Mouse (Mus musculus) liver, embryonic 14.5 days (tissue): Measurements from ENCODE around the gene Fyn.

Experiments
- CTCF ChIP-seq: IDR thresholded peaks from 2 replicates; pipeline ENCODE4 v1.5.1; 2016; ENCODE audit warnings: antibody characterized with exemption, low read depth, control low read depth
- EP300 ChIP-seq: IDR thresholded peaks from 2 replicates; pipeline ENCODE4 v1.6.1; 2016; ENCODE audit warnings: antibody characterized with exemption, low read depth

DNA sequence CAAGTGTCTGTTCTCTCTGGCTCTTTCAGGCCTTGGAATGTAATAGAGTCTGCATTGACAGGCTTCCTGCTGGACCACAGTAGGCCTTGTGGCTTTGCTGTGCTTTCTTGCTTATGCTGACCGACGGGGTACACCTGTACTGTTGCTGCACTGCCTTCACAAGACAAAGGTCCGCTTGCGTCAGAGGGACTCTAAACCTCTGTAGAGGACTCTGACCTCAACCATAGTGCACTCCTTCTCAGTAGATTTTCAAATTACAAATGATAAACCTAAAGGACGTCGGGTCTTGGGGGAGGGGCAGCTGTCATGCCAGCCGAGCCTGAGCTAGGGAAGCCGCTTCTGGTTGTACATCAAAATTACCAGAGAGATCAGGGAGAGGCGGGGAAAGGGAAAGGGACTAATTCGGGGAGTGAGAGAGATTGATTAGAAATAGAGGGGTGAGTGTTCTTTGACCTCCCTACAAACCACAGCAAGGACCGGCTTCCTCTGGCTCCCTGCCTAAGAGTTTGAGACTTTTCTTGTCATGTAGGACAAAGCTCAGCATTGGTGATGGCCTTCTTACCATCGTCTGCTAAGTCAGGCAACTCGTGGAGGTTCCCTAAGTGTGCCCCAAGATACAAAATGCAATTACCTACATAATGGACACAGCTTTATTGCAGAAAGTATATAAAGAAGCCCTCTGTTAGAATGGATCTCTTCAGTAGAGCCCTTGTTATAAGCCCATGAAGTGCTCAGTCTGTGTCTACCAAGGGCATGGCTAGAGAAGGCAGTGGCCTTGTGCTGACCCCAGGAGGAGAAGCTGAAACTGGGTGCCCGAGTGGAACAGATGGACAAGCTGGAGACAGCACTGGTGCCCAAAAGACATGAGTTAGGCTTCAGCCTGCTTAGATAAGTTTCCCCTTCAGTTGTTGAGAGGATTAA, 64.3 kb downstream of the Fyn start:
- TF ChIP-seq CTCF (no peak), EP300 (no peak)
